ENCODE assay signal across 11 mouse cellular contexts in genomic region chr17:79451141-79451860, GRCm38 (mm10).
A peak's percentile ranks its signal among the peaks of the same experiment; 100 is the strongest.
DNase-seq lines count a peak whose midpoint lies in the region; ATAC-seq and TF ChIP-seq lines count a peak whose summit lies in the region.
"Had no signal": no experiment of that assay in that cellular context is flagged by ENCODE, and none has a peak within 500 bp of the region (broad histone marks: within the 10 kb centered on the region; RNA-seq: fewer than 3 reads in every experiment).

No protein-coding gene starts in this region.

- no peak overlapping the region for H3K27ac ChIP-seq in liver, adult 2 months (replicated peaks; ENCODE audit: insufficient read depth, low read depth, low read length)
- no peak overlapping the region for H3K27ac ChIP-seq in embryonic facial prominence, embryonic 13.5 days
- H3K27ac ChIP-seq in stomach, embryonic 16.5 days (ENCODE audit: low read length) = no peak overlapping the region
- H3K27ac ChIP-seq: midbrain, embryonic 10.5 days had no signal

- TF ChIP-seq POLR2A in liver, adult 2 months (IDR thresholded peaks at IDR 0.05; ENCODE audit: extremely low read depth, insufficient read depth, low read length) = no peak

- H3K4me3 ChIP-seq in liver, adult 2 months (ENCODE audit: insufficient read depth, low read depth, low read length) = no peak overlapping the region
- H3K4me3 ChIP-seq in embryonic facial prominence, embryonic 13.5 days = no peak overlapping the region
- H3K4me3 ChIP-seq in stomach, embryonic 16.5 days (replicated peaks; ENCODE audit: low read length) = no peak overlapping the region
- H3K4me3 ChIP-seq: midbrain, embryonic 10.5 days had no signal

- TF ChIP-seq CTCF in liver, adult 2 months (IDR thresholded peaks at IDR 0.05; ENCODE audit: low read depth, low read length) = no peak

- H3K4me1 ChIP-seq in liver, adult 2 months (ENCODE audit: control insufficient read depth, insufficient read depth, low read length) = no peaks in the 10 kb centered on the region
- peaks cover 16% of the 10 kb centered on the region for H3K4me1 ChIP-seq in embryonic facial prominence, embryonic 13.5 days
- H3K4me1 ChIP-seq in stomach, embryonic 16.5 days (ENCODE audit: control insufficient read depth, insufficient read depth, low read length) = peaks cover 10% of the 10 kb centered on the region

- H3K4me2 ChIP-seq in embryonic facial prominence, embryonic 13.5 days = 0 out of 2 replicates have a peak overlapping the region, but pooled peaks have one; percentile 7
- H3K4me2 ChIP-seq in stomach, embryonic 16.5 days (ENCODE audit: low read depth, low read length) = peak overlapping the region; percentile 15; the same call in 1 of the 2 replicates

- no peak for ATAC-seq in embryonic facial prominence, embryonic 13.5 days (ENCODE audit: insufficient number of reproducible peaks, insufficient read depth, low FRiP score, low TSS enrichment, low read depth)
- ATAC-seq in stomach, embryonic 16.5 days (ENCODE audit: insufficient read depth, low FRiP score) = no peak
- ATAC-seq: forebrain, embryonic 14.5 days had no signal

- WGBS in liver, adult 2 months = 47% methylated on average over 12 of the region's 12 CpGs
- WGBS in embryonic facial prominence, embryonic 13.5 days = 24% methylated on average over 12 of the region's 12 CpGs
- 22% methylated on average over 12 of the region's 12 CpGs for WGBS in stomach, embryonic 16.5 days

- no peak overlapping the region for H3K9ac ChIP-seq in liver, adult 2 months (ENCODE audit: low read depth, low read length)
- H3K9ac ChIP-seq in embryonic facial prominence, embryonic 13.5 days = no peak overlapping the region
- no peak overlapping the region for H3K9ac ChIP-seq in stomach, embryonic 16.5 days (ENCODE audit: low read length)

- DNase-seq in liver, adult 2 months (ENCODE audit: extremely low read depth, low read depth, low spot score) = peak; percentile 46
- DNase-seq in liver = no peak
- DNase-seq in kidney, adult 9 months = peak; percentile 53
- DNase-seq in layer of hippocampus, postnatal 25 days (ENCODE audit: extremely low spot score in 1 of 2, low spot score in 1 of 2) = no peak
- DNase-seq in frontal cortex, adult 2 months (ENCODE audit: extremely low spot score in 1 of 2, low spot score in 1 of 2) = no peak
- DNase-seq in cerebellum, adult 11-12 months = no peak
- DNase-seq: right cerebral cortex, adult 18-20 months had no signal

- H3K79me2 ChIP-seq in liver, adult 2 months (ENCODE audit: control insufficient read depth, insufficient read depth, low read length) = no peaks in the 10 kb centered on the region

- H3K9me3 ChIP-seq in embryonic facial prominence, embryonic 13.5 days = no peaks in the 10 kb centered on the region
- H3K9me3 ChIP-seq in stomach, embryonic 16.5 days (replicated peaks; ENCODE audit: control insufficient read depth, low read length) = no peaks in the 10 kb centered on the region
- H3K9me3 ChIP-seq: midbrain, embryonic 10.5 days had no signal

- H3K27me3 ChIP-seq in liver, adult 2 months (ENCODE audit: control insufficient read depth, insufficient read depth, low read length) = no peaks in the 10 kb centered on the region
- H3K27me3 ChIP-seq in embryonic facial prominence, embryonic 13.5 days = no peaks in the 10 kb centered on the region
- no peaks in the 10 kb centered on the region for H3K27me3 ChIP-seq in stomach, embryonic 16.5 days (ENCODE audit: control insufficient read depth, insufficient read depth, low read length)

- no peaks in the 10 kb centered on the region for H3K36me3 ChIP-seq in liver, adult 2 months (ENCODE audit: control insufficient read depth, insufficient read depth, low read length)
- no peaks in the 10 kb centered on the region for H3K36me3 ChIP-seq in embryonic facial prominence, embryonic 13.5 days
- no peaks in the 10 kb centered on the region for H3K36me3 ChIP-seq in stomach, embryonic 16.5 days (ENCODE audit: control insufficient read depth, insufficient read depth, low read length)
- H3K36me3 ChIP-seq: midbrain, embryonic 10.5 days had no signal

Comparison
In these comparisons a context has a peak if more than half of its experiments do, and no peak if none do; other contexts are left out.
1. DNase-seq: peak in liver, adult 2 months (single experiment) and kidney, adult 9 months (single experiment); none in liver (single experiment), layer of hippocampus, postnatal 25 days (0 of 2), frontal cortex, adult 2 months (0 of 2) and cerebellum, adult 11-12 months (single experiment).